Mouse (Mus musculus): ENCODE measurements around the gene Zfp553.

The Zfp553 gene

GRCm38 (mm10) chr7:127273925-127274789 is 41.3 kb downstream of the Zfp553 start, which contains the start of gene Sephs2:
TSS of gene Sephs2 (minus strand) at chr7:127274055.
- DNase-seq = peak; percentile 98

- DNase-seq = no peak
These were observed 43.7 kb downstream of the Zfp553 start for GRCm38 (mm10) chr7:127276519-127276961.

GRCm38 (mm10) chr7:127278311-127278710 is 45.5 kb downstream of the Zfp553 start:
- DNase-seq = no peak

GRCm38 (mm10) chr7:127280092-127280491 is 47.2 kb downstream of the Zfp553 start:
- DNase-seq = no peak

- no peak for DNase-seq
These were observed 48.3 kb downstream of the Zfp553 start for GRCm38 (mm10) chr7:127281114-127281513.

- no peak for DNase-seq
These were observed 49.3 kb downstream of the Zfp553 start for GRCm38 (mm10) chr7:127282190-127282589.

- no peak for DNase-seq
These were observed 52.3 kb downstream of the Zfp553 start for GRCm38 (mm10) chr7:127285154-127285553.
